Mouse (Mus musculus) testis, adult 2 months (tissue): ENCODE results near the gene Actr3. TPM values are rescaled to one million over a fixed set of nuclear protein-coding genes. Genes with fewer than 3 reads are reported as not detected.

Experiments
- H3K27ac ChIP-seq: fragments of 200-500 bp; 2 replicates; pipeline ENCODE4 v1.5.1; 2012; ENCODE audit warnings: low read depth, low read length; ENCODE audit not compliant: control insufficient read depth, insufficient read depth
- H3K27me3 ChIP-seq: fragments of 200-500 bp; 2 replicates; pipeline ENCODE4 v1.6.1; 2012; ENCODE audit warnings: mild to moderate bottlenecking, low read length, moderate library complexity; ENCODE audit not compliant: control insufficient read depth, insufficient read depth
- H3K36me3 ChIP-seq: fragments of 200-500 bp; 2 replicates; pipeline ENCODE4 v1.6.1; 2012; ENCODE audit warnings: mild to moderate bottlenecking, low read length; ENCODE audit not compliant: control insufficient read depth, insufficient read depth
- H3K4me1 ChIP-seq: fragments of 200-500 bp; 2 replicates; pipeline ENCODE4 v1.6.1; 2012; ENCODE audit warnings: low read length; ENCODE audit not compliant: control insufficient read depth, insufficient read depth
- H3K4me3 ChIP-seq: fragments of 200-500 bp; 2 replicates; pipeline ENCODE4 v1.5.1; 2012; ENCODE audit warnings: low read depth, mild to moderate bottlenecking, low read length, moderate library complexity, mixed read lengths; ENCODE audit not compliant: control insufficient read depth
- CTCF ChIP-seq: fragments of 200-500 bp; IDR thresholded peaks from 2 replicates; pipeline ENCODE4 v1.5.1; 2012; ENCODE audit warnings: low read depth, mild to moderate bottlenecking, inconsistent platforms, low read length, moderate library complexity; ENCODE audit not compliant: control insufficient read depth, insufficient read depth, insufficient replicate concordance
- POLR2A ChIP-seq: fragments of 200-500 bp; IDR thresholded peaks from 2 replicates; pipeline ENCODE4 v1.6.1; 2012; ENCODE audit warnings: low read depth, mild to moderate bottlenecking, inconsistent platforms, low read length, moderate library complexity; ENCODE audit not compliant: control insufficient read depth
- polyA plus RNA-seq: library from polyadenylated mRNA; depleted of rRNA; stranded (reverse); fragments of >200 nt; gene quantifications from 2 replicates; pipeline ENCODE4 v1.2.3, GENCODE M21; 2012

The Actr3 gene
- polyA plus RNA-seq, 1 experiment, result 13.3 TPM

- TF ChIP-seq CTCF, result no peak
- Histone ChIP-seq H3K36me3 (no peaks in the 10 kb centered on the region), H3K27me3 (no peaks in the 10 kb centered on the region), H3K4me1 (no peaks in the 10 kb centered on the region), H3K4me3 (no peak overlapping the region), H3K27ac (no peak overlapping the region)
These were observed 37.7 kb upstream of the Actr3 start for GRCm38 (mm10) chr1:125473126-125473666.

GRCm38 (mm10) chr1:125470805-125471648, 35.5 kb upstream of the Actr3 start:
- H3K27me3 ChIP-seq, result no peaks in the 10 kb centered on the region
- no peaks in the 10 kb centered on the region for H3K36me3 ChIP-seq
- no peak overlapping the region for H3K27ac ChIP-seq
- no peak overlapping the region for H3K4me3 ChIP-seq
- no peaks in the 10 kb centered on the region for H3K4me1 ChIP-seq
- TF ChIP-seq POLR2A (no peak), CTCF (no peak)

- no peak overlapping the region for H3K27ac ChIP-seq
- TF ChIP-seq POLR2A (no peak), CTCF (no peak)
- H3K36me3 ChIP-seq, result no peaks in the 10 kb centered on the region
- H3K4me1 ChIP-seq, result no peaks in the 10 kb centered on the region
- no peaks in the 10 kb centered on the region for H3K27me3 ChIP-seq
- no peak overlapping the region for H3K4me3 ChIP-seq
These were observed 32.4 kb upstream of the Actr3 start for GRCm38 (mm10) chr1:125467936-125468335.

GRCm38 (mm10) chr1:125466621-125467257, 31.2 kb upstream of the Actr3 start:
- no peak overlapping the region for H3K4me3 ChIP-seq
- TF ChIP-seq CTCF (no peak), POLR2A (no peak)
- no peaks in the 10 kb centered on the region for H3K4me1 ChIP-seq
- H3K27me3 ChIP-seq, result no peaks in the 10 kb centered on the region
- H3K36me3 ChIP-seq, result no peaks in the 10 kb centered on the region
- no peak overlapping the region for H3K27ac ChIP-seq

GRCm38 (mm10) chr1:125464011-125464410, 28.5 kb upstream of the Actr3 start:
- Histone ChIP-seq H3K27ac (no peak overlapping the region), H3K4me3 (no peak overlapping the region), H3K27me3 (no peaks in the 10 kb centered on the region), H3K36me3 (no peaks in the 10 kb centered on the region), H3K4me1 (no peaks in the 10 kb centered on the region)
- no peak for TF ChIP-seq CTCF
- no peak for TF ChIP-seq POLR2A

GRCm38 (mm10) chr1:125463349-125463748, 27.8 kb upstream of the Actr3 start:
- Histone ChIP-seq H3K4me1 (no peaks in the 10 kb centered on the region), H3K27ac (no peak overlapping the region), H3K4me3 (no peak overlapping the region), H3K27me3 (no peaks in the 10 kb centered on the region), H3K36me3 (no peaks in the 10 kb centered on the region)
- TF ChIP-seq POLR2A, result no peak
- TF ChIP-seq CTCF, result no peak

- no peaks in the 10 kb centered on the region for H3K4me1 ChIP-seq
- H3K27ac ChIP-seq, result no peak overlapping the region
- TF ChIP-seq POLR2A (no peak), CTCF (no peak)
- H3K27me3 ChIP-seq, result no peaks in the 10 kb centered on the region
- H3K36me3 ChIP-seq, result no peaks in the 10 kb centered on the region
- no peak overlapping the region for H3K4me3 ChIP-seq
These were observed 27.4 kb upstream of the Actr3 start for GRCm38 (mm10) chr1:125462917-125463316.
